Mouse (Mus musculus): ENCODE measurements around the gene Trmt1l. TPM values are rescaled to one million over a fixed set of nuclear protein-coding genes. Genes with fewer than 3 reads are reported as not detected.

The Trmt1l gene
- 9.3 and 10.8 TPM in 2 replicates for polyA plus RNA-seq (2012; rRNA removed)

DNA sequence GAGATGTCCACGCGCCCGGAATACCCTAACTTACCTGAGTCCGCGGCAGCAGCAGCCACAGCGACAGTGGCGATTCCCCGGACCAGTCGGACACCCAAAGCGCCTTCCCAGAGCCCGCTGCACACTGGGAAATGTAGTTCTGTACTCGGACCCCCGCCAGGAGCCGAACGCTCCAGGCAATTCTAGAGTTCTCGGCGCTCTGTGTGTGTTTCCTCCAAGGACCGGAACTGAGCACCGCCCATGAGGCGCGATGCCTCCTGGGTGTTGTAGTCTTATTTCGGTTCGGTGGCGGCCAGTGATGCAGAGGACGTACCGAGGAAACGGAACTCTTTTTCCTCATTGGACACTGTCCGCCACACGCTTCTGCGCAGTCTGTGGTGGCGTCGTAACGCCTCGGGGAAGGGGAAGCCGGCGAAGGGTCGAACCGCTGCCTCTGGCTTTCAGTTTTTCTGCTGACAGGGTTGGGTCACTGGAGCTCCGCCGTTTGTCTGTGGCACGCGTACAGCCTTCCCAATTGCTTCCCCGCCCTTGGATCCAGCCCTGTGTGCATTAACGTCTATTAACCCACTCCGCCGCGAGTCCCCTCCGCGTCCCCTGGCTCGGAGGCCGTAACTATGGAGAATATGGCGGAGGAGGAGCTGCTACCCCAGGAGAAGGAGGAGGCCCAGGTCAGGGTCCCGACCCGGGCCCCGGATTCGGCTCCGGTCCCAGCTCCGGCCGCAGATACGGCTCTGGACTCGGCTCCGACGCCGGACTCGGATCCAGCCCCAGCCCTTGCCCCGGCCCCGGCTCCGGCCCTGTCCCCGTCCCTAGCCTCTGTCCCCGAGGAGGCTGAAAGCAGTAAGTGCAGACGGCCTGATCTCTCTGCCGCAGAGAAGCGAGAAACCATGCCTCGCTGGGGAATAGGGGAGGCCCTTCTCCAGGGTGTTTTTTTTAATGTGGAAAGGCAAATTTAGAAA, at the start of gene Trmt1l, which contains the start of gene Swt1:
Gene Trmt1l, plus strand, starts transcription at position 280 of the 959 bp plus-strand sequence.
Gene Swt1, minus strand, starts transcription at position 193 of the 959 bp plus-strand sequence.

DNA sequence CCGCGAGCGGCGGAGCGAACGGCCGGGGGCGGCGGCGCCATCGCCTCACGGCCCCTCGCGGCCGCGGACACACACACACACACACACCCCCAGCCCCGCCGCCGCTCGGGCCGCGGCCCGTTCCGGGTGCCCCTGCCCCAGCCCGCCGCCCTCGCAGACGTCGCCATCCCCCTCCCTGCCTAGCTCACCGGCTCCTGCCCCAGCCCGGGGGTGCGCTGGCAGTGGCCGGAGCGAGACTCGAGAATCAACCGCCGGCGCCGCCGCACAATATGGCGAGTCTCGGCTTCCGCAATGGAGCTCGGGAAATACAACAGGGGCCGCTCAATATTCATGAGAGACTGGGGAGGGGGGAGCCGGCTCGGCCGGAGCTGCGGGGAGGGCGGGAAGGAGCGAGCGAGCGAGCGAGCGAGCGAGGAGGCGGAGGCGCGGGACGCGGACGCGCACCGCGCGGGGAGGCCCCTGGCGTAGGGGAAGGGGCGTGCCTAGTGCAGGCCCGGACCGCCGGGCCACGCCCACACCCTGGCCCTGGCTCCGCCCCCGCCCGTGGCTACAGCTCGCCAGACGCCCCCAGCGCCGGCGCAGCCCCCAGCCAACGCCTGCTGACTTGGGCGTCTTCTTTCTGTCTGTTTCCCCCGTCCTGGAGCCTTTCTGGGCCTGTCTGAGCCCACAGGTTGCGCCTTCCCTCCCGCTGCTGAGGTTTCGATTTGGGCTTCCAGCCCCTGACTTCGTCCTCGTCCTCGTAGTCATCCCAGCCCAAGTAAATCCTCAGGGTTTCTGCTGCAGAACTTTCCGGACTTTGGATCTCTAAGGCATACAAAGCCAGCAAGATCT, 72.4 kb downstream of the Trmt1l start, which contains the start of gene Rnf2:
Gene Rnf2, minus strand, starts transcription at position 425 of the 831 bp plus-strand sequence.

Other genes with a start within 250 kb of the Trmt1l start
- gene Gm47985, start 246.0 kb upstream of the Trmt1l start, polyA plus RNA-seq (2012; rRNA removed), result 1.2 and 1.8 TPM in 2 replicates
- 0.48 and 0.89 TPM in 2 replicates for gene Gm8947, start 236.2 kb upstream of the Trmt1l start, polyA plus RNA-seq (2012; rRNA removed)
- gene Gm47995, start 230.1 kb upstream of the Trmt1l start, polyA plus RNA-seq (2012; rRNA removed), result 0.59 and 1.1 TPM in 2 replicates
- 0.96 and 1.0 TPM in 2 replicates for gene 3110040M04Rik, start 224.4 kb upstream of the Trmt1l start, polyA plus RNA-seq (2012; rRNA removed)
- 0.46 and 0.48 TPM in 2 replicates for gene Gm47996, start 218.4 kb upstream of the Trmt1l start, polyA plus RNA-seq (2012; rRNA removed)
- 59.5 and 70.5 TPM in 2 replicates for gene Ivns1abp, start 84.1 kb upstream of the Trmt1l start, polyA plus RNA-seq (2012; rRNA removed)
- 10.8 and 11.4 TPM in 2 replicates for gene Swt1, start 87 bp upstream of the Trmt1l start, polyA plus RNA-seq (2012; rRNA removed)
- 14.2 and 19.1 TPM in 2 replicates for gene Rnf2, start 72.4 kb downstream of the Trmt1l start, polyA plus RNA-seq (2012; rRNA removed)
- 1.2 and 1.6 TPM in 2 replicates for gene Fam129a, start 142.6 kb downstream of the Trmt1l start, polyA plus RNA-seq (2012; rRNA removed)

Data from liver, embryonic 14 days (tissue).